Mouse (Mus musculus) right cerebral cortex, postnatal 14 days (tissue): ENCODE data around the gene Gm49358.

Experiments used
- DNase-seq: peaks from one replicate; pipeline ENCODE4 v3.0.0; 2022

Gene Gm49358

GRCm38 (mm10) chr10:86778398-86779116, 14.8 kb downstream of the Gm49358 start, which contains the start of gene Nt5dc3:
Gene Nt5dc3, plus strand, starts transcription at chr10:86779005.
- DNase-seq: peak; percentile 91

GRCm38 (mm10) chr10:86779117-86779755, 15.5 kb downstream of the Gm49358 start:
- DNase-seq: no peak

- DNase-seq: no peak
These were observed 16.2 kb downstream of the Gm49358 start for GRCm38 (mm10) chr10:86779816-86780500.

DNA sequence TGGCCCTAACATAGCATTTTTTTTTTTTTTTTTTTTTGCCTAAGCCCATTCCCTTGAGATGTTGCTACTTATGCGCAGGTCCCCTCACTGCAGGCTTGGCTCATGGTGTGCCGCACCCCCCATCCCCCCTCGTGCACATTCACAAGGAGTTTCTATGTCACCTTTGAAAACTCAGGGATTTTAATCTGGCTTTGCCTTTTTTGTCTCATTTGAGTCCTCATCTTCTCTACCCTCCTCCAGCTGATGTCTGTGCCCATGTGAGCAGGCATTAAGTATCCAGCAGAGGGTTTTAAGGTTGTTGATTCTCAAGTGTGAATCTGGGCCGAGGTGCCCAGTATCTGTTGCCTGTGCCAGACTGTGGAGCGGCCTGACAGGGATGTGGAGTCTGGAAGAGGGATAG, 17.9 kb downstream of the Gm49358 start:
- DNase-seq: no peak

GRCm38 (mm10) chr10:86782656-86783055, 18.9 kb downstream of the Gm49358 start:
- DNase-seq: no peak

GRCm38 (mm10) chr10:86783561-86783960, 19.8 kb downstream of the Gm49358 start:
- DNase-seq: no peak

- no peak for DNase-seq
These were observed 20.4 kb downstream of the Gm49358 start for GRCm38 (mm10) chr10:86784126-86784675.

- DNase-seq: no peak
These were observed 21.6 kb downstream of the Gm49358 start for GRCm38 (mm10) chr10:86785396-86785795.

DNA sequence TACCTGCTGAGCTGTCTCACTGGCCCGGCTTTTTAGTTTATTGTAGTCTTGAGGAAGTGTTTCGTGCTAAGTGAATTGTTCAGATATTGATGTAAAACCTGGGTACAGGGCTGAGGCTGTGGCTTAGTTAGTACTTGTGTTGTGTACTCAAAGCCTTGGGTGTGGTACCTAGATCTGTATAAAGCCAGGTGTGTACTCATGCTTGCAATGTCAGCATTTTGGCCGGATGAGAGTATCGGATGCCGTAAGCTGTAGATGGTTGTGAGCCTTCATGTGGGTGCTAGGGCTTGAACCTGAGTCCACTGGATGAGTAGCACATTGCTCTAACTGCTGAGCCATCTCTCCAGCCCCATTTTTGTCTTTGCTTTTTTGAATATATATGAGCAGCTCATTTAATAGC, 22.3 kb downstream of the Gm49358 start:
- no peak for DNase-seq

DNA sequence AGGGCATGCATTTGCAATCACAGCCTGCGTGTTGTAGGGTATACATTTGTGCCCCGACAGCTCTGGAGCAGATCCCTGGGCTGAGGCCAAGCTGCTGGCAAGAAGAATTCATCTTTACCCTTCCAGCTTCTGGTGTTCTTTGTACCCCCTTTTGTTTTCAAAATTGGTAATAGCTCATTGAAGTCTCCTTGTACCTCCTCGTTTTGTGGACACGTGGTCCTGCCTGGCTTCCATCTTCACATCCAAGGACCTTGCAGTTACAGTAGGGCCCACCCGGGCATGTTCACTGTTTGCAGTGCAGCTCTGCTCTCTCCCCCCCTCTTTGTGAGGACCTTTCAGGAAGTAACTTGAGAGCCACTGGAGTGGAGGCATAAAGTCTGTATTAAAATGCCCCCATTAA, 24.4 kb downstream of the Gm49358 start:
- no peak for DNase-seq

- no peak for DNase-seq
These were observed 25.4 kb downstream of the Gm49358 start for GRCm38 (mm10) chr10:86789146-86789672.

DNA sequence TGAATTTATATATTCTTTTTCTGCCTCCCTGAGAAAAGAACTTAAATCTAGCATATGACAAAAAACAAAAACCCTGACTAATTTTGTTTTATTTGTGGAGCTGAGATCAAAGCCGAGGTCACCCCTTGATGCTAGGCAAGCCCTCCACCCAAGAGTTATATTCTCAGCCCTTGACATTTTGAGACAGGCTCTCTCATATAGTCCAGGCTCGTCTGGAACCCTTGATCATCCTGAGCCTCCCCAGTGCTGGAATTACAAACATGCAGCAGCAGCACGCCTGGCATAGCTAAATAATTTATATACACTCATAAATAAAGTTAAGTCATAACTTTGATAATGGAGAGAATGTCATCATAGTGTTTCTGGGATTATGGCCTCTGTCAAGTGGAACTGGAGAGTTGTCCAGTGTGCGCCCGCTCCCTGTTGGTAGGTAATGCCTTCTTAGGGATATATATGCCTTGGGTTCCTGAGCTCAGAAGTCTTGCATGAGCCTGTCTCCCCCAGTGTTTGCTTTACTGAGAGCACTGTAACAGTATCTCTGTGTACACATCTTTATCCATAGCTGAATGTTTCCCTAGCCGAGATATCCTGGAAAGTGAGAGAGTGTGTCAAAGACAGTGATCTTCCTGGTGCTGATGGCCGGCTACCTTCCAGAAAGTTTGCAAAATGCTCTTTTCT, 27.9 kb downstream of the Gm49358 start:
- no peak for DNase-seq

GRCm38 (mm10) chr10:86793509-86793951, 29.8 kb downstream of the Gm49358 start:
- no peak for DNase-seq

- no peak for DNase-seq
These were observed 30.4 kb downstream of the Gm49358 start for GRCm38 (mm10) chr10:86794196-86794595.

GRCm38 (mm10) chr10:86794794-86795535, 31.2 kb downstream of the Gm49358 start:
- DNase-seq: no peak

DNA sequence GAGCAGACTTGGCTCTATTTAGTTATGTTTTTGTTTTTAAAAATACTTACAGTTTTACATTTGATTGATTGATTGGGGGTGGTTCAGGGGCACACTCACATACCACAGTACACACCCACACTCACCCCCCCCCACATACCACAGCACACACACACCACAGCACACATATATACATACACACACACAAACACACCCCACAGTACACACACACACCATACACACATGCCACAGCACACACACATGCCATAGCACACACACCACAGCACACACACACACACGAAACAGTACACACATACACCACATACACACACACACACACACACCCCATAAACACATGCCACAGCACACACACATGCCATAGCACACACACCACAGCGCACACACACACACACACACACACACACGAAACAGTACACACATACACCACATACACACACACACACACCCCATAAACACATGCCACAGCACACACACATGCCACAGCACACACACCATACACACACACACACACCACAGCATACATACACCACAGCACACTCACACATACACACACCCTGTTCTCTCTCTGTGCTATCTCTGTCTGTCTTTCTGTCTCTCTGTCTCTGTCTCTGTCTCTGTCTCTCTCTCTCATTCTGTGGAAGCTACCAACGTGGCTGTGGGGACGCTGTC, 32.4 kb downstream of the Gm49358 start:
- DNase-seq: no peak

- peak; percentile 1 for DNase-seq
These were observed 43.6 kb downstream of the Gm49358 start for GRCm38 (mm10) chr10:86807362-86807761.

DNA sequence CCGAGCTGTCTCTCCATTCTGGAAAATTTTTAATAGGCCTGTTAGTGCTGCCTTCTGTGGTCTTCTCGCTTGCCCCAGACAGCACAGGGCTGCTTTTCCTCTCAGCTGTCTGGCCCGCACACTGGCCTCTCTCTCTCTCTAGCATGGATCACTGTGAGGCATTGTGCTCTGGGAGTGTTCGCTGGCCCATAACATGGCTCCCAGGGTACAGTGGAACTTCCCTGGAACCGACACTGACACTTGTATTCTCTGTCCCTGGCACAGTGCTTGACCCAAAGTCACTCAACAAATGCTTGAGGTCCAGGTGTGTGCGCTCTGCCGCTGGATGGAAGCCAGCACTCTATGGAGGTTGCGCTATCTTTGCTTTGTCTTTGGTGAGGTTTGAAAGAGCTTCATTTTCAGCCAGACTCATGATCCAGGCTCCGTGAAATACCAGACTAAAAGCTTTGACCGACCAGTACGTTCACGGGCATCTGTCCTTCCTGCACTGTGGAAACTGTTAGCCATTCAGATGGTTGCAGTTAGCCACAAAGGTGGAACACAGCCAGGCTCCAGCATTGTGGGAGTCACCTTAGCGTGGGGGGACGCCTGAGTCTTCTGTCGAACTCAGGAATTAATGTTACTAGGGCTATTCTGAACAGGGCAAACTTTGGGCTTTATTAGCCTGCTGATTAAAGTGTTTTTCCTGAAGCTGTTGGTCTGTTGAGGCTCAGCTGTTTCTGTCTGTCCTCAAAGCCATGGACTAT, 44.4 kb downstream of the Gm49358 start:
- DNase-seq: no peak

DNA sequence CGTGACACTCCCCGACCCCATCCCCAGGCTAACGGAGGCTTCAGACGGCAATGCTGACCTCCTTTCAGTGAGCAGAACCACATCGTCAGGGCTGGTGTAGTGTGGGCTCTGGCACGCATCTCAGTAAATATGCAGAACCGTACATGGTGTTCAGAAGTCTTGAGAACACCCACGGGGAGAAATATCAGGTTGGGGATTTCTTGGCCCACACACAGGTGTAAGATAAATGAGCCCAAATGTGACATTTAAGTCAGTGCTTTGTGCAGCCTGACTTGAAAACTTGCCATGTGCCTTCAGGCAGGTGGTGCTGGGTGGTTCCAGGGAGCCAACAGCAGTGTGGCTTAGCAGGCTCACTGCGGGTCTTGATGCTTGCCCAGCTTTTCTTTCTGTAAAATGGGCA, 46.2 kb downstream of the Gm49358 start:
- DNase-seq: no peak

DNA sequence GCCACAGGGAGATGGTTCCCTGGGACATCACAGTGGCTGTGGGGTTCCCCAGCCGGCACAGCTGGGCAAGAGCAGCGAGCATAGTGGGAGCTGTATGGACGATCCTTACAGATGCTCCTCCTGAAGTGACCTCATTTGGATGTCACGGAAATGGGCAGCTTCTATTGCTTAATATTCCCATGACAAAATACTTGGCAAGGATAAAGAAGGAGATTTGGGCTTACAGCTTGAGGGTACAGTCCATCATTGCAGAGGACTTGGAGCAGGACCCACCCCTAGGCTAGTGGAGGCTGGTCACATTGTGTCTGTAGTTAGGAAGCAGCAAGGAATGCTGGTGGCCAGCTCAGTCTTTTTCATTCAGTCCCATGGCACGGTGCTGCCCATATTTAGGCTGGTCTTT, 46.8 kb downstream of the Gm49358 start:
- DNase-seq: no peak
